Mouse (Mus musculus) thymus, postnatal 14 days (tissue): ENCODE data around the gene Lef1.

Experiments
- DNase-seq: peaks from one replicate; pipeline ENCODE4 v3.0.0; 2021

Gene Lef1

DNA sequence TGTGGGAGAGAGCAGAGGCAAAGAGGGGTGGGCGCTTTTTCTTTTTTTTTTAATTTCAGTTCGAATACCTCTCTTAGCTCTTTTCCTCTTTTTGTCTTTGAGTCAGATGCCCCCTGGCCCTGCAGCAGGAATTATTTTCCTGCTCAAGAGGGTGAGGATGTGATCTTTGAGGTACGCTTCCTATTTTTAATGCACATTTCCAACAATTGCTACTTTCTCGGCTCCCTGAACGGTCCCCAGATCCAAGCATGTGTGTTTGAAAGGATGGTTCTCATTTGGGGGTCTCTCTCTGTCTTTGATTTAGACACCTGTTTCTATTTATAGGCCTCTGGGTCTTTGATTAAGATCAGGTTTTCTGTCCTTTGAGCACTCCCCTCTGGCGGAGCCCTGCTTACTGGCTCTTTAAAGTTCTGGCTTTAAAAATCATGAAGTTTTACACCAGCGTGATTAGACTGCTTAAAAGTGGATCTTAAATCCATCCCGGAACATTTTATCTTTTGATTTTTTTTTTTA is 86.3 kb downstream of the Lef1 start:
- DNase-seq = no peak

DNA sequence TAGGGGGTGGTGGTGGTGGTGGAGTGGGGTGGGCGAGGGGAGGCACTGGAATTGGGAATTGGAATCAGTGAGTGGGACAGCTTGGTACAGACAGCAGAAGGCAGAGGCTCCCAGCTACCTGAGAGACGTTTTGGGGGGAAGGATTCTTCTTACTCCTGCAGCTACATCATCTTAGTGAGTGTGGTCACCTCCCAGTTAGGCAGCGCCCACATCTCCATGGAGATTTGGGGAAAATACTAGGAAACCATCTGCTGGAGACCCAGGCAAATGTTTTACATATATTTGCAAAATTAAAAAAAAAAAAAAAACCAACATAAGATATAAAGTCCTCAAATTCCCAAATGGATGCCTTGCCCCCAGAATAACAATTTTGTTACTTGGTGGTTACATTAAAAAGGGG is 88.7 kb downstream of the Lef1 start:
- DNase-seq = no peak

DNA sequence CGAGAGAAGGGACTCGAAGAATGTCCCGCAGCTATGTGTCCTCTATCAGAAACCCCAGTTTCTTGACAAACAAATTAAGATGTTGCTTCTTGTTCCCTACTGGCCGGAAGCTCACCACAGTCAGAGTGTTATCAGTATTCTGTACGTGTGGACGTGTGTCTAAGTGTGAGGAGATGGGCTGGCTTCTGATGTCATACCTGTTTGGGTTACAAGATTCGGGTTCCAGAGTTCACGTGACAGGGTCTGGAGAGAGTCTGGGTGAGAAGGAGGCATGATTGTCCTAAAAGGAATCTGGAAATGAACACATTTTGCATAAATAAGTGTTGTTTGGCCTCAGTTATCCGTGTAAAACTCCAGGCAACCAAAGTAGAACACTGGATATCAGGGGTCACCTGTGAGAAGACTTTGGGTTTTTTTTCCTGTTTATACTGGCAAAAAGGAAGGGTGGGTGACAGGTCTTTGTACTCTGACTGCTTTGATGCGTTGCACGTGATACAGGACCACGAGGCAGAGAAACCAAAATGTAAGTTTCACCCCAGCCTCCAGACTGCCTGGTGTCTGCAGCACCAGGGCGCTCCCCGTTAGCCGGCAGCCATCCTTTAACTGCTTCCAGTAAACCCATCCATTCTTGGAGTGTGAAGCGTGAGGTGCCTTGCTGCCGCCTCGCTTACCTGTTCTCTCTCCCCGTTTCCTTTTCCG is 89.5 kb downstream of the Lef1 start:
- DNase-seq = no peak

DNA sequence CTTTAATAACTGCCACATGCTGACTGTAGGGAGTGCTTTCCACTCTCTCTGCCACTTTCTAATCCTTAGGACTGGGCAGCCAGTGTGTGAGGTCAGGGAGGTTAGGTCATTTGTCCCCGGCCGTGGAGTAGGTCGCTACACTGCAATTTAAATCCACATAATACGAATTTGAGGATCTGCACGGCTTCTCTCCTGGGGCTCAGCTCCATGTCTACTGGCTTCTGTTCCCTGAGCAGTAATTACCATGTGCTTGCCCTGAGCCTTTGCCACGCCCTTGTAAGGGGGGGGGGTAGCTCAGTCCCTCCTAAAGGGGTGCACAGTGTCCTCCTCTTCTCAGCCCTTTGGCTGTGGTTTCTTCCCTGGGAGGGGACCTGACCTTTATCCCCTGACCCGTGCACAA is 92.0 kb downstream of the Lef1 start:
- no peak for DNase-seq

DNA sequence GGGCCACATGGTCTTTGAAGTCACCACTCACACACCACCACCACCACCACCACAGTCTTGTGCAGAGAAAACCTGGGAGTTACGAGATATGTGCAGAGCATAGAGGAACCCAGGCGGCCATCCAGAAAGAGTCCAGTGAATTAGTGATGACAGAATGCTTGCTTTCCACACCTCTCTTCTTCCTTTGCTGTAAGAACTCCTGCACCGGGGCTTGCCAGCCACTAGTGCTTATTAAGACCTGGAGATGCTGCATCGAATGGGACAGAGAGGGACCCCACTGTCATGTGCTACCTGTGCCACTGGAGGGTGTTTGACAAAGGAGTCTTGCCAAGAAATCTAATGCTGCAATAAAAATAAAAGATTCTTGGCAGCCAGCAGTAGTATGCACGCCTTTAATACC is 97.6 kb downstream of the Lef1 start:
- peak; percentile 57 for DNase-seq

DNA sequence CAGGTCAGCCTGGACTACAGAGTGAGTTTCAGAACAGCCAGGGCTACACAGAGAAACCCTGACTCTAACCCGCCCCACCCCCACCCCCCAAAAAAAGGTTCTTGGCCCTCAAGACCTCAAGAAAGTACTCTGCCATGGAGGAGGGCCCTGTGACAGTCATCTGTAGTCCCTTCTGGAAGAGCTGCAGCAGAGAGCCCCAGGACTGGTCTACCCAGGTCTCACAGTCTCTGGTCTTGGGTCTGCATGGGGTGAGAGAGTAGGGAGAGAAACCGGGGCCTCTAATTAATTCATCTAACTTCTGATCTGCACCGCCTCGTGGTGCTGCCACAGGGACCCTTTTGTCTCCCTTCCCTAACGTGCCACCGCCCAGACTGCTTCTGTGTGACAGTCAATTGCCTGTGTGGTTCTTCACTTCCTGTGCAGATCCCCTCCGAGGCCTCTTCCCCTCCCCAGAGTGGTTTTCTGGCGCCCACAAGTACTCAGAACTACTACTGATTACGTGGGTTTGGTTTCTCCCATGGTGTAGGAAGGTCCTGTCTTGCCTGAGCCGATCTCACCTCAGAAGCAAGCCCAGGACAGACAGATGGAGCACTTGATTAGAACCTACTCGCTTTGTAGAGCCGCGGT is 98.1 kb downstream of the Lef1 start:
- DNase-seq = peak; percentile 89

DNA sequence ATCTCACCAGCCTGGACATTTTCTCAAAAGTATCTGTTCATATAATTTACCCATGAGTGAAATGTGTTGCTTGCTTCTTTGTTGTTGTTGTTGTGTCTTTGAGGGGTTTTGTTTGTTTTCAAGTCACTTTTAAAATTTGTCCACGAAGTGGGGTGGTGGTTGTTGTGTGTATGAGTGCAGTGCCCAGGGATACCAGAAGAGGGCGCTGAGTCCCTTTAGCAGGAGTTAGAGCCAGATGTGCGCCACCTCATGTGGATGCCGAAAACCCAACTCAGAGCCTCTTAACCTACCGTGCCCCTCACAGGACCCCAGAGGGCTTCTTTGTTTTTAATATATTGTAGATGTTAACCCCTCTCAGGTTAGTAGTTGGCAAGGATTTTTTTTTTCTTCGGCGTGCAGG is 101.9 kb downstream of the Lef1 start:
- peak; percentile 55 for DNase-seq

DNA sequence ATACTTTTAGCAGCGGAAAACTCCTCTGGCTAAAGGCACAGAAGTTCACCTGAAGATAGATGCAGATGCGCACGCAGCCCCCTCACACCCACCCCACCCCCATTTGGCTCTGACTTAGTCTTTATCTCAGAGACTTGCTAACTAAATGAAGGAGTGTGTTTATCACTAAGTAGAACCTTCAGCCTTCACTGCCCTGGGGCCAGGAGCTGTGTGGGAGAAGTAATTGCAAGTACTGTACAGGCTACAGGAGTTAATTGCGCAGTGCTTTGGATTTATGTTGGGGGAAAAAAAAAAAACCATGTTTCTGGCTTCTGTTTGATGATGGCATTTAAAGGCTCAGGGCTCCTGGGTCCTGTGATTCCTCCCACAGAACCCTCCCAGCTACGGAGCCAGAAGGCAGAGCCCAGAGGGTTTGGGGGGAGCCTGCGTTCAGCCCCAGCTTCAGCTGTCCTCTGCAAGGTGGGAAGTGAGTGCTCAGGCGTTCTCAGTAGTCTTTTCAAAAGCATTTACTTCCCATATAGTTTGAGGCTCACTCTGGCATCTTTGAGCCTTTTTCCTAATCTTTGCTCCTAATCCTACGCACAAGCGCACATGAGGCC is 103.9 kb downstream of the Lef1 start:
- DNase-seq = no peak

DNA sequence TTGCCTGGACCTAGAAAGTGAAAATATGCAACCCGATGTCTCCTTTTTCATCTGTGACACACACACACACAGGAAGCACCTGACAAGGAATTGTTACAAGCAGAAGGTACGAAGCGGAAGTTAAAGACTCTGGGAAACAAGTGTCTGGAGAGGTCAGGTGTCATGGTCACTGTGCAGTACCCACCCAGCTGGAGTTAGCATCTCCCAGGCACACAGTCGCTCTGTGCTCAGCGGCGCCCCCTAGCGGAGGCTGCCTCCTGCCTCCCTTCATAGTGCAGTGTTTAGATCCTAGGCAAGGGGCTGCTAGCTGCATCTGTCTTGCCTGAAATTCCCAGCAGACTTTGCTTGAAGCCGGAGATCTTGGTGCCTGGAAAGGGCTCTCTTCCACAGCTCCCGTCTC is 104.6 kb downstream of the Lef1 start:
- DNase-seq = peak; percentile 89

DNA sequence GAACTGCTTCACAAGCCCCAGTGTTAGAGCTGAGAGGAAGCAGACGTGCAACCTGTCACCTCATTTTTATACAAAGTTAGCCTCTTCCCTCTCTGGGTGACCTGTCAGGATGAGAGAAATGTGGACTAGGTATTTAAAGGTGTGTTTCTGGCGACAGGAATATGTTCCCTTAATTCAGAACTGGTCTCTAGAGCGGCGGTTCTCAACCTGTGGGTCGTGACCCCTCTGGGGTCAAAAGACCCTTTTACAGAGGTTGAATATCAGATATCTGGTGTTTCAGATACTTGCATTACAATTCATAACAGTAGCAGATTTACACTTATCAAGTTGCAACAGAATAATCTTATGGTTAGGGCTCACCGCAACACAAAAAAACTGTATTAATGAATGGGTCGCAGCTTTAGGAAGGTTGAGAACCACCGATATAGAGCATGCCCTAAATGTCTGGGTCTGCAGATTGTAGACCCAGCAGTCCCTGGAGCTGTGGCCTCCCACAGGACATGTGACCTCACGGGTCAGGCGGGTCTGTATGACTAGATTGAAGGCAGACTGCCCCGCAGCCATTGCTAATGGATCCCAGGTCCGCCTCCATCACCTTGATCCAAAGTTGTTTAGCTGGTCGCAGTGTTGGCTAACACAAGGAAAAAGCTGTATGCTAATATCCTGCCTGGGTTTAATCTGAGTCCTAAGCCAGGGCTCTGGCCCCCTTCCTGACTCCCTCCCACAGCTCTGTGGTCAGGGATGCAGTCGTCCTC is 108.5 kb downstream of the Lef1 start:
- DNase-seq = no peak

DNA sequence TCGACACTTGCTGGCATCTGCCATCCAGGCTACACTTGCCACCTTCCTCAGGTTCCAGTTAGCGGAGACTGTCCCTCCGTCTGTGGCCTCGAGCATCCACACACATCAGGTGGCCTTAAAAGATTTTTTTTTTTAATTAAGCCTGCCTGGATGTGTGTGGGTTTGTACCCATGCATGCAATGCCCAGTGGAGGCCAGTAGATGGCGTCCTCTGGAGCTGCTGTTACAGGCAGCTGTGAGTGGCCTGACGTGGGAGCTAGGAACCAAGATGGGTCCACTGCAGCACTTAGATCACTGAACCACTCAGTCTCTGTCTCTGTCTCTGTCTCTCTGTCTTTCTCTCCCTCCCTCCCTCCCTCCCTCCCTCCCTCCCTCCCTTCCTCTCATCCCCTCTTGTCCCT is 117.8 kb downstream of the Lef1 start:
- DNase-seq = peak; percentile 47

DNA sequence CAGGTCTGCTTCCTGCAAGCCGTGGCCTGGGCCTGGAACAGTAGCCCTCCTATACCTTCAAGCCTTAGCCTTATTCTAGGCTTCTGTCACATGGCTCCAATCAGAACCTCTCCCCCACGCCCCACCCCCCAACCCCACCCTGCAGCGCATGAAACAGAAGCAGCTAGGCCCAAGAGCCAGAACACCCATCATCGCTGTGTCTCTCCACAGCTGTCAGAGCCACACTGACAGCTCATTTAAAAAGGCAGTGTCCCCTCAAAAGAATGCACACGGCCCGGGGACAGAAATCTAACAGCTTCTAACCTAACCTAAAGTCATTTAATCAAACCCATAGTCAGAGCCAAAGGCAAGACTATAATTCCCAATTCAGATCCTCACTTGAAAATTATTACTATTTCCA is 126.8 kb downstream of the Lef1 start:
- DNase-seq = no peak

DNA sequence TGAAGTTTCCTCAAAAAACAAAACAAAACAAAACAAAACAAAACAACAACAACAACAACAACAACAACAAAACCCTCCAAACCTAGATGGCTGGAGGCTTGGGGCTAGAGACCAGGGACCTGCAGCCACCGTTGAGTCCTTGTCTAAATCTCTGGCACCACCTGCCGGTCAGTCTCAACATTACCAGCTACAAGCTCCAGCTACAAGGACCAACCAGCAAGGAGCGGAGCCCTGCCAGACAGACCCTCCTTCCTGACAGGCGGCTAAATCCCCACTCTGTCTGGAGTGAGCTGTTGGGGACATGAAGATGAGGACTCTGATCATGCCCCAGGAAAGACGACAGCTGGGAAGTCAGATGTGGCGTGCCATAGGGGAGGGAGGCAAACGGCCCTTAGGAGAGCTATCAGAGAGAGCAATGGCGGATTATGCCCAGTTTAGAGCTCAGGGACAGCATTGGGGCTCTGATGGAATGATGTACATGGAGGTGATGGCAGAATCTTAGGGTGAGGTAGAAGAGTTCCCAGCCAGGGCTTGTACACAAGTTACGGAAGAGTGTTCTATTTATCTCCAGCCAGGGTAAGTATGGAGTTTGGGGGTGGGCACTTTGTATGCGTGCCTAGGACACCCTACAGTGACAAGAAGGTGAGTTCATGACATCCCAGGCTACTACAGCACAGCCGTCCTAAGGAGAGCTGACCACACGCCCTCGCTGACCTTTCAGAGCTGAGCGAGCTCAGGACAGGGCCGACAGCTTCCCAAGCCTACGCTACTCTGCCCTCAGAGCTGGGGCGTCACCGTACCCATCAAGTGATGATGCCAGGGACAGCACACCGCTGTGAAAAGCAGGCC is 127.7 kb downstream of the Lef1 start:
- DNase-seq = peak; percentile 85

DNA sequence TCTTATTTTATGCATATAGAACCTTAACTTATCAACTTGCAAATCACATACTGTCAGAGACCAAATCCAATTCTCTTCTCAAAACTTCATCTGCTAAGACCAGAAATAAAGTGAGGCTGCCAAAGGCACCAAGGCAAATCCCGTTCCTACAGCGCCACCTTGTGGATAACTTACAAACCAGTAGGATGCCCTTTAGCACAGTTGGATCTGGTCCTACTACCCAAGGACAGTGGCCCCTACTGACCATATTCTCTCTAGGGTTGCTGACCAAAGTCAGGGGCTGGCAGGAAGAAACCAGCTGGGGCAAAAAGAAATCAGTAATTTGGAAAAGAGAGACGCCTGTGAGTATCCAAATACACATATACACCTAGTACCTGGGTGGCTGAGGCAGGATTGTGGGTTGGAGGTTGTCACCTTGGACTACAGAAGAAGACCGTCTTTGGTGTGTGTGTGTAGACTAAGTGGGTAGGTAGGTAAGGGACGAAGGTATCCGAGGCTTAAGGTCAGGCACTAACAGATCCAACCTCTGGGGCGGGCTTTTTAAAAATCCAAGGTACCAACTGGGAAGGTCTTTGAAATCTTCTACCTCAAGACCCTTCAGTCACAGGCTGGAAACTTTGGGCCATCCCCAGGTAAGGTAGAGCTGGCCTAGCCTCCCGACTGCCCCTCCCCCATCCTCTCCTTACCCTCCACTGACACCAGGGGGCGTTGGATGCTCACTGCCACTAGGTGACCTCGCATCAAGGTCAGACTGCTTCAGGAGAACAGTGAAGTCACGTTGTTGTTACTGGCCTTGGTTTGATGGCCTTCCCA is 135.7 kb downstream of the Lef1 start:
- peak; percentile 75 for DNase-seq

DNA sequence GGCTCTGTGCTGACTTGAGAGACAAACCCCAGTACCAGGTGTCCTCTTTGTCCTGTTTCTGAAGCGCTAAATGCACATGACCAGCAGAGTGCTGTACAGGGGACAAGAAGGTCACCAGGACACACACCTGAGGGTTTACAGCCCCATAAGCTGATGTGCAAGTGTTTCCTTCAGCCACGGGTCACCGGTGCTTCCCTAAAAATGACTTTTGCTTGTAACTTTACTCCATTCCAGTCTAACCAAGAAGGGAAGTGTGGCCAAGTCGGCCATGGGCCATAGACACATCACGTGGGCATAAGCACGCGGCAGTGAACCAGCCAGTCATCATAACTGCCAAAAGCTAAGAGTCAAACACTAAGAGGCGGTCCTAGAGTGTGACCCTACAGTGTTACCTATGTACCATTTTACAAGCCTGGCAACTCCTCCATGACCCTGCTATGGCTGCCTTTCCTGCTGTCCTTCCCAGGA is 136.3 kb downstream of the Lef1 start:
- DNase-seq = no peak

DNA sequence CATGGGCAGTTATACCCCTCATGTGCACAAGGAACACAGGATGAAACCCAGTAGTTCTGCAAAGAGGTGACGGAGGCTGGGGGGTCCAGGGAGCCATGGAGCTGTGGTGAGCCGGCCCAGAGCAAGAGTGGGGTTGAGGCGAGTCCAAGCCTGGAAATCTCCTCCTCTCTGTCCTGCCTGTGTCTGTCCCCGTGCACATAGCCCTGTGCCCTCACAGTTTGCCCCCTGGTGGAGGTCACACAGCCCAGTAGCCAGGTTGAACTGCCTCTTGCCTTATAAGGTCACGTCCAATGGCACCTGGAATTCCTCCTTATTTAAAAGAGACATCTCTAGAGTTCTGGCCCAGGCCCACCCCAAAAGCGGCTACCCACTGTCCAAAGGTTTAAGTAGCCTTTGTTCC is 137.2 kb downstream of the Lef1 start:
- no peak for DNase-seq

DNA sequence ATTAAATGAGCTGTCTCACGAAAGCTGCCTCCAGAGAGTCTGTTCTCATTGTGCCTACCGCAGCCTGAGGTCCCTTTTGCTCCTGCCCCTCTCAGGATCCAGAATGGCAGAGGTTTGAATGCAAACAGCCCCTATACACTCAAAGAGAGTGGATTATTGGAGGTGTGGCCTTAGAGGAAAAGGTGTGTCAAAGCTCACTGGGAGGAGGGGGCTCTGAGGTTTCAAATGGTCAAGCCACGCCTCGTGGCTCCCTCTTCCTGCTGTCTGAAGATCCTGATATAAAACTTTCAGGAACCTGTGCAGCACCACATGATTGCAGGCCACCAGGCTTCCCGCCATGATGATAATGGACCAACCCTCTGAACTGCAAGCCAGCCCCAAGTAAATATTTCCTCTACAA is 137.6 kb downstream of the Lef1 start:
- no peak for DNase-seq

DNA sequence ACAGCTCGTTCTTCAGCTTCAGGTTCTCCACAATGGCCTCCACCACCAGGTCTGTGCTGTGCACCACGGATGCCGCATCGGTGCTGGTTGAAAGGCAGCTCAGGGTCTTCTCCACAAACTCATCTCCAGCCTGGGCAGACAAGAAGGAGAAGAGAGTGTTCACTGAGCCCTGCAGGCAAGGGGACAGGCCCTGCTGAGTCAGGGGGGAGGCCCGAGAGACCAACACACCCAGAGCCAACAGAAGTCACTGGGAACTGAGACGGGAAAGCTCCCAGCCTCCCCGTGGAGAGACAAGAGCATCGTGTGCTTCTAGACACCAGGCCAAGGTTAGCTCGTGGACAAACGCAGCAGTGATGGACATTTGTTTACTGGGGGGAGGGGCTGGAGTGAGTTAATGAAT is 138.2 kb downstream of the Lef1 start:
- no peak for DNase-seq

DNA sequence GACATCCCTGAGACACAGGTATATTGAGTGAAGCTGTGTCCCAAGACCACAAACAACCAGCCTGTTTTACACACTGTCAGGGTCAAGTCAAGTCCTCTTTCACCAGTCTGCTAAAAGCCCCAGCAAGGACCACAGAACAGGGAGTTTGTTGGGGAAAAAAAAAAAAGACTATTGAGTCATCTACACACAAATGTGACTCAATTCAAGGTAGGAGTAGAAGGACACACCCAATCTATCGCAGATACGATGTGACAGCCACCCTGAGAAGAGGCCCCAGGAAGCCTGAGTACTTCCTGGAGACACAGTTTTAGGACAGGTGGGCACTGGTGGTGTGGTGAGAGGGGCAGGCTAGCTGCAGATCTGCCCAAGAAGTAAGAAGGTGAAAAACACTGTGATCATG is 140.0 kb downstream of the Lef1 start:
- no peak for DNase-seq

DNA sequence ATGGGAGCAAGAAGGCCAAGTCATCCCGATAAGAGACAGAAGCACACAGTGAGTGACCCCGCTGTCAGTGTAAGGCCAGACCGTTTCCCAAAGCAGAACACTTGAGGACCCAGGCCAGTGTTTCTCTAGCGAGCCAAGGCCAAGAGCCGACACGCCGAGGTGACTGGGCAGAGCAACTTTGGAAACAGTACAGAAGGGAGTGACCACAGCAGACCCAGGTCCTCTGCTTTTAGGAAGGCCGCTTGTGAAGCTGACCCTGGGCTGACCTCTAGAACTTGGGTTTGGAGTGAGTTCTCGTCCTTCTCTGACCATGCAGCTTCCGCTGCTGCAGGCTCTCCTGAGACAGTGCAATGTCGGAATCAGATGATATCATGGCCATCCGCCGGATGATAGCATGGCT is 140.7 kb downstream of the Lef1 start:
- DNase-seq = no peak

DNA sequence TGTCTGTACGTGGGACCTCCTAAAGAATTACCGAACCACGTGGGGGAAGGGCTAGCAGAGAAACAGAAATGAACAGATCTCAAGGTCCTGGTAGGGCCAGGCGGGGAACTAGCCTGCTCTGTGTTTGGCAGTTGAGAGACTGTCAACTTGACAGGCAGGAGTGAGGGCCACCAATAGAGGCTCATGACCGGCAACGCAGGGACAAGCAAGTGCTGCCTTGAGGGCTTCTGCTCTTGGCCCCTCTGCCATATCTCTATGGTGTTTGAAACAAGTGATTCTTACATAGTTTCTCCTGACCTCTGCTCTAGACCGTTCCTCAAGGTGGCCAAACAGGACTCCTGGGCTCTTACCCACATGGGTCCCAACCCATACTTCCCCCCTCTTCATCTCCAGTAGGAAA is 141.3 kb downstream of the Lef1 start:
- no peak for DNase-seq

DNA sequence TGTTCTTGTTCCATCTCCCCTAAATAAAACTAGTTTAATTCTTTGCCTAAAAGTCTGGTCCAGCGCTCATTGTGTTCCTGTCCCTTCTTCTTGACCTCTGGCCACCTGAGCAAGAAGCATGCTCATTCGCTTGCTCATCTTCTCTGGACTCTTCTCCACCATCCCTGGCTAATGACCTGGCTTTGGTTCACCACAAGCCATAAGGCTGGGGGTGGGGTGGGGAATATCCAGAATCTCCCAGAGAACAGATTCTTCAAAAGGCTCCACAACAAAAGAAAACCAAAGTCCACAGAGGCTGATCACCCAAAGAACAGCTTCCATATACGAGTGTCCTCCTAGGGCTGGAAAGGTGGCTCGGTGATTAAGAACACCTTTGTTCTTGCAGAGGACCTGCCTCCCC is 144.7 kb downstream of the Lef1 start:
- DNase-seq = no peak
